In genomic region chr12:28902132-28902531, GRCm38 (mm10) we compare ENCODE assay signal across 21 mouse cellular contexts.
A peak's percentile ranks its signal among the peaks of the same experiment; 100 is the strongest.
DNase-seq lines count a peak whose midpoint lies in the region; ATAC-seq and TF ChIP-seq lines count a peak whose summit lies in the region.
"Had no signal": no experiment of that assay in that cellular context is flagged by ENCODE, and none has a peak within 500 bp of the region (broad histone marks: within the 10 kb centered on the region; RNA-seq: fewer than 3 reads in every experiment).

No protein-coding gene starts in this region.

- WGBS in kidney, adult 2 months, result 46% methylated on average over 3 of the region's 3 CpGs
- 62% methylated on average over 3 of the region's 3 CpGs for WGBS in kidney, embryonic 16.5 days
- 89% methylated on average over 3 of the region's 3 CpGs for WGBS in neural tube, embryonic 13.5 days
- 86% methylated on average over 3 of the region's 3 CpGs for WGBS in neural tube, embryonic 15.5 days

- H3K9me3 ChIP-seq in kidney, embryonic 16.5 days (ENCODE audit: low read length), result no peaks in the 10 kb centered on the region
- no peaks in the 10 kb centered on the region for H3K9me3 ChIP-seq in neural tube, embryonic 13.5 days
- no peaks in the 10 kb centered on the region for H3K9me3 ChIP-seq in neural tube, embryonic 15.5 days (replicated peaks)
- H3K9me3 ChIP-seq: embryonic facial prominence, embryonic 12.5 days; forebrain, embryonic 15.5 days; heart, embryonic 13.5 days had no signal

- peak overlapping the region; percentile 32; the same call in 1 of the 2 replicates for H3K27ac ChIP-seq in kidney, adult 2 months (ENCODE audit: insufficient read depth, low read depth, low read length)
- H3K27ac ChIP-seq in kidney, embryonic 16.5 days (ENCODE audit: low read length), result no peak overlapping the region
- H3K27ac ChIP-seq in neural tube, embryonic 13.5 days (replicated peaks), result peak overlapping the region; percentile 75; the same call in 1 of the 2 replicates
- H3K27ac ChIP-seq in neural tube, embryonic 15.5 days (replicated peaks), result no peak overlapping the region
- H3K27ac ChIP-seq: embryonic facial prominence, embryonic 12.5 days; forebrain, embryonic 15.5 days; heart, embryonic 13.5 days had no signal

- no peak overlapping the region for H3K4me3 ChIP-seq in kidney, adult 2 months (ENCODE audit: insufficient read depth, low read depth, low read length)
- H3K4me3 ChIP-seq in kidney, embryonic 16.5 days (ENCODE audit: low read length), result no peak overlapping the region
- H3K4me3 ChIP-seq in neural tube, embryonic 13.5 days, result no peak overlapping the region
- H3K4me3 ChIP-seq in neural tube, embryonic 15.5 days (replicated peaks), result no peak overlapping the region
- H3K4me3 ChIP-seq: embryonic facial prominence, embryonic 12.5 days; forebrain, embryonic 15.5 days; heart, embryonic 13.5 days had no signal

- H3K4me1 ChIP-seq in kidney, adult 2 months (ENCODE audit: control insufficient read depth, insufficient read depth, low read length), result no peaks in the 10 kb centered on the region
- H3K4me1 ChIP-seq in kidney, embryonic 16.5 days (ENCODE audit: insufficient read depth, low read length), result peaks cover 7% of the 10 kb centered on the region
- peaks cover 25% of the 10 kb centered on the region for H3K4me1 ChIP-seq in neural tube, embryonic 13.5 days (replicated peaks)
- H3K4me1 ChIP-seq in neural tube, embryonic 15.5 days, result peaks cover 12% of the 10 kb centered on the region

- no peaks in the 10 kb centered on the region for H3K36me3 ChIP-seq in kidney, adult 2 months (ENCODE audit: control insufficient read depth, insufficient read depth, low read length)
- no peaks in the 10 kb centered on the region for H3K36me3 ChIP-seq in kidney, embryonic 16.5 days (ENCODE audit: insufficient read depth, low read length)
- H3K36me3 ChIP-seq in neural tube, embryonic 13.5 days, result 0 out of 2 replicates have a peak, but pooled peaks cover 3% of the 10 kb centered on the region
- H3K36me3 ChIP-seq in neural tube, embryonic 15.5 days, result no peaks in the 10 kb centered on the region
- H3K36me3 ChIP-seq: embryonic facial prominence, embryonic 12.5 days; forebrain, embryonic 15.5 days; heart, embryonic 13.5 days had no signal

- no peaks in the 10 kb centered on the region for H3K27me3 ChIP-seq in kidney, adult 2 months (replicated peaks; ENCODE audit: control insufficient read depth, insufficient read depth, low read length)
- no peaks in the 10 kb centered on the region for H3K27me3 ChIP-seq in kidney, embryonic 16.5 days (ENCODE audit: insufficient read depth, low read length)
- H3K27me3 ChIP-seq in neural tube, embryonic 13.5 days, result no peaks in the 10 kb centered on the region
- H3K27me3 ChIP-seq in neural tube, embryonic 15.5 days (replicated peaks), result no peaks in the 10 kb centered on the region
- H3K27me3 ChIP-seq: CH12.LX; embryonic facial prominence, embryonic 12.5 days; forebrain, embryonic 15.5 days; heart, embryonic 13.5 days; Patski had no signal

- peak; percentile 49 for DNase-seq in kidney, adult 2 months
- no peak for DNase-seq in kidney, adult 18-20 months
- peak; percentile 26 to 51 for DNase-seq in kidney, postnatal 25 days
- peak; percentile 12 for DNase-seq in lung, postnatal 25 days (ENCODE audit: low spot score)
- DNase-seq in lung, postnatal 10 days, result no peak
- DNase-seq: adrenal gland, postnatal 14 days; cerebellum, adult 11-12 months; cerebellum, adult 9-10 months; cerebellum, postnatal 25 days; gastrocnemius, postnatal 36 days; heart, adult 11 months; heart, postnatal 36 days had no signal

- ATAC-seq in kidney, embryonic 16.5 days (ENCODE audit: low FRiP score, low TSS enrichment), result no peak
- no peak for ATAC-seq in neural tube, embryonic 13.5 days (ENCODE audit: low read depth)
- no peak for ATAC-seq in neural tube, embryonic 15.5 days (ENCODE audit: low FRiP score)
- ATAC-seq: activated CD4-positive, CD25-positive, alpha-beta regulatory T cell, adult 4 months; forebrain, embryonic 15.5 days; Patski had no signal

- TF ChIP-seq POLR2A in kidney, adult 2 months (IDR thresholded peaks at IDR 0.05; ENCODE audit: low read depth, low read length), result no peak

- H3K4me2 ChIP-seq in kidney, embryonic 16.5 days (replicated peaks; ENCODE audit: low read depth, low read length), result no peak overlapping the region
- no peak overlapping the region for H3K4me2 ChIP-seq in neural tube, embryonic 13.5 days
- H3K4me2 ChIP-seq in neural tube, embryonic 15.5 days, result no peak overlapping the region
- H3K4me2 ChIP-seq: embryonic facial prominence, embryonic 12.5 days; forebrain, embryonic 15.5 days; heart, embryonic 13.5 days had no signal

- H3K9ac ChIP-seq in kidney, embryonic 16.5 days (replicated peaks; ENCODE audit: low read length), result no peak overlapping the region
- no peak overlapping the region for H3K9ac ChIP-seq in neural tube, embryonic 13.5 days
- no peak overlapping the region for H3K9ac ChIP-seq in neural tube, embryonic 15.5 days (replicated peaks)
- H3K9ac ChIP-seq: embryonic facial prominence, embryonic 12.5 days; forebrain, embryonic 15.5 days; heart, embryonic 13.5 days had no signal

- no peak for TF ChIP-seq CTCF in kidney, adult 2 months (conservative IDR thresholded peaks at IDR 0.05; ENCODE audit: insufficient read depth, insufficient read length, low read depth, low read length)

Comparison
In these comparisons a context has a peak if more than half of its experiments do, and no peak if none do; other contexts are left out.
1. DNase-seq: peak in kidney, adult 2 months (single experiment), kidney, postnatal 25 days (2 of 2) and lung, postnatal 25 days (single experiment); none in kidney, adult 18-20 months (single experiment) and lung, postnatal 10 days (single experiment).
2. H3K27ac ChIP-seq: peak in kidney, adult 2 months (single experiment) and neural tube, embryonic 13.5 days (single experiment); none in kidney, embryonic 16.5 days (single experiment) and neural tube, embryonic 15.5 days (single experiment).